Mouse (Mus musculus) lung, postnatal 36 days (tissue): ENCODE data around the gene Lhfp.
A peak's percentile ranks its signal among the peaks of the same experiment; 100 is the strongest.

Source experiments
- DNase-seq: peaks from one replicate; pipeline ENCODE4 v3.0.0; 2022; ENCODE audit warnings: mixed read lengths

Gene Lhfp

GRCm38 (mm10) chr3:53173310-53174063 is 132.2 kb downstream of the Lhfp start:
- DNase-seq: no peak

GRCm38 (mm10) chr3:53179936-53180335 is 138.6 kb downstream of the Lhfp start:
- DNase-seq: no peak

- no peak for DNase-seq
These were observed 144.1 kb downstream of the Lhfp start for GRCm38 (mm10) chr3:53185439-53185838.

- no peak for DNase-seq
These were observed 152.1 kb downstream of the Lhfp start for GRCm38 (mm10) chr3:53193441-53193840.

- no peak for DNase-seq
These were observed 154.4 kb downstream of the Lhfp start for GRCm38 (mm10) chr3:53195666-53196107.

GRCm38 (mm10) chr3:53200175-53200574 is 158.8 kb downstream of the Lhfp start:
- no peak for DNase-seq

- no peak for DNase-seq
These were observed 159.5 kb downstream of the Lhfp start for GRCm38 (mm10) chr3:53200853-53201252.

GRCm38 (mm10) chr3:53201670-53202069 is 160.3 kb downstream of the Lhfp start:
- no peak for DNase-seq

GRCm38 (mm10) chr3:53202184-53202583 is 160.9 kb downstream of the Lhfp start:
- DNase-seq: no peak

GRCm38 (mm10) chr3:53202698-53203097 is 161.4 kb downstream of the Lhfp start:
- no peak for DNase-seq

GRCm38 (mm10) chr3:53203656-53204055 is 162.3 kb downstream of the Lhfp start:
- DNase-seq: no peak

- no peak for DNase-seq
These were observed 163.1 kb downstream of the Lhfp start for GRCm38 (mm10) chr3:53204348-53204984.

- DNase-seq: no peak
These were observed 163.6 kb downstream of the Lhfp start for GRCm38 (mm10) chr3:53204985-53205365.

- DNase-seq: no peak
These were observed 164.4 kb downstream of the Lhfp start for GRCm38 (mm10) chr3:53205706-53206105.

- no peak for DNase-seq
These were observed 165.3 kb downstream of the Lhfp start for GRCm38 (mm10) chr3:53206509-53207224.

- DNase-seq: no peak
These were observed 165.8 kb downstream of the Lhfp start for GRCm38 (mm10) chr3:53207225-53207528.

- peak; percentile 72 for DNase-seq
These were observed 169.6 kb downstream of the Lhfp start for GRCm38 (mm10) chr3:53210691-53211526.

- no peak for DNase-seq
These were observed 171.3 kb downstream of the Lhfp start for GRCm38 (mm10) chr3:53212599-53212998.

GRCm38 (mm10) chr3:53213346-53213745 is 172.0 kb downstream of the Lhfp start:
- no peak for DNase-seq

- no peak for DNase-seq
These were observed 172.5 kb downstream of the Lhfp start for GRCm38 (mm10) chr3:53213746-53214271.

GRCm38 (mm10) chr3:53214386-53214785 is 173.1 kb downstream of the Lhfp start:
- no peak for DNase-seq

GRCm38 (mm10) chr3:53217697-53218096 is 176.4 kb downstream of the Lhfp start:
- DNase-seq: no peak
